Mouse (Mus musculus) embryonic facial prominence, embryonic 10.5 days (tissue): ENCODE measurements at regions not wholly inside any gene's neighbourhood (a gene's known extent, or its start where the extent isn't known, plus 50 kb on each side); places are given as distances from the start of the nearest gene placed in this dataset.
"Not testable (repeated sequence)": the region's sequence is repeated elsewhere in the genome, so short reads cannot be mapped to it uniquely, and the experiment has no call there.

Source experiments
- DNase-seq: peaks from one replicate; pipeline ENCODE4 v3.0.0-alpha.2; 2017; ENCODE audit warnings: low spot score
- H3K27ac ChIP-seq: fragments of 300-500 bp; sonication (generic); replicated peaks from 2 replicates; pipeline ENCODE4 v1.5.1; 2016; ENCODE audit warnings: mild to moderate bottlenecking
- H3K27me3 ChIP-seq: fragments of 300-500 bp; sonication (generic); replicated peaks from 2 replicates; pipeline ENCODE4 v1.6.1; 2016; ENCODE audit warnings: low read depth, mild to moderate bottlenecking; ENCODE audit not compliant: poor library complexity, severe bottlenecking
- H3K36me3 ChIP-seq: fragments of 300-500 bp; sonication (generic); replicated peaks from 2 replicates; pipeline ENCODE4 v1.6.1; 2016; ENCODE audit warnings: mild to moderate bottlenecking, moderate library complexity
- H3K4me1 ChIP-seq: fragments of 300-500 bp; sonication (generic); 2 replicates; pipeline ENCODE4 v1.6.1; 2016
- H3K4me3 ChIP-seq: fragments of 300-500 bp; sonication (generic); 2 replicates; pipeline ENCODE4 v1.5.1; 2016; ENCODE audit warnings: mild to moderate bottlenecking, moderate library complexity
- H3K9me3 ChIP-seq: fragments of 300-500 bp; sonication (generic); 2 replicates; pipeline ENCODE4 v1.6.1; 2016; ENCODE audit warnings: mild to moderate bottlenecking
- WGBS: fragments of 180-500 bp; shearing (Covaris S2); methylation state at CpG from one replicate; pipeline ENCODE4 v1.1.7; 2016; 5-methylcytosine and 5-hydroxymethylcytosine counted together

- no CpG with 5 or more reads among the region's 1 CpGs for WGBS
- not testable (repeated sequence) for H3K27ac ChIP-seq, H3K27me3 ChIP-seq, H3K36me3 ChIP-seq, DNase-seq, H3K9me3 ChIP-seq, H3K4me1 ChIP-seq, H3K4me3 ChIP-seq
These were observed 496.8 kb downstream of the Dad1 start for GRCm38 (mm10) chr14:53757095-53757494.

GRCm38 (mm10) chr14:53750703-53751441 is 503.0 kb downstream of the Dad1 start:
- DNase-seq, result no peak
- H3K27me3 ChIP-seq, result no peaks in the 10 kb centered on the region
- no peaks in the 10 kb centered on the region for H3K4me1 ChIP-seq
- whole genome bisulfite sequencing, result 80% methylated on average over 4 of the region's 4 CpGs
- H3K9me3 ChIP-seq, result no peaks in the 10 kb centered on the region
- no peak overlapping the region for H3K4me3 ChIP-seq
- no peak overlapping the region for H3K27ac ChIP-seq
- no peaks in the 10 kb centered on the region for H3K36me3 ChIP-seq

GRCm38 (mm10) chr14:53743552-53743951 is 510.4 kb downstream of the Dad1 start:
- not testable (repeated sequence) for H3K9me3 ChIP-seq, H3K27me3 ChIP-seq, H3K36me3 ChIP-seq, H3K4me1 ChIP-seq, H3K27ac ChIP-seq, H3K4me3 ChIP-seq, DNase-seq
- WGBS, result 88% methylated on average over 3 of the region's 3 CpGs

- not testable (repeated sequence) for H3K4me1 ChIP-seq, DNase-seq, H3K27ac ChIP-seq, H3K27me3 ChIP-seq, H3K36me3 ChIP-seq, H3K4me3 ChIP-seq, H3K9me3 ChIP-seq
- WGBS, result 80% methylated on average over 2 of the region's 2 CpGs
These were observed 511.0 kb downstream of the Dad1 start for GRCm38 (mm10) chr14:53742864-53743263.

DNA sequence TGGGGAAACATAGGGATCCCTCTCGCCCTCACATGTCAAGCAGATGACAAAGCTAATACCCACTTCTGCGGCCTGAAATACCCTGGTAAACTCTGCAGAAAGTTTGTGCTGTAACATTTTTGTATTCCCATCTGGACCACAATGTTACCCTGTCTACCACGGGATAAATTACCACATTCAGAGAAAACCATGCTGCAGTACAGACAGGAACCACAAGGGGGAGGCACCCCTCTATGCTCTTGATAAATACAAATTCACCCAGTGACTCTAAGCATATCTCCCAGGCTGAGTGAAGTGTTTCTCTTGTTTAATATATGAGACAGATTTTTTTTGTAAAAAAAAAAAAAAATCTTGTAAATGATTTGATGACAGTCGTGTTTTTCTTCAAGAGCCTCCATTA is 512.7 kb downstream of the Dad1 start:
- not testable (repeated sequence) for H3K4me3 ChIP-seq, H3K4me1 ChIP-seq, H3K27me3 ChIP-seq, H3K9me3 ChIP-seq, H3K36me3 ChIP-seq, H3K27ac ChIP-seq
- WGBS, result 46% methylated on average over 4 of the region's 4 CpGs
- peak; percentile 40 for DNase-seq

DNA sequence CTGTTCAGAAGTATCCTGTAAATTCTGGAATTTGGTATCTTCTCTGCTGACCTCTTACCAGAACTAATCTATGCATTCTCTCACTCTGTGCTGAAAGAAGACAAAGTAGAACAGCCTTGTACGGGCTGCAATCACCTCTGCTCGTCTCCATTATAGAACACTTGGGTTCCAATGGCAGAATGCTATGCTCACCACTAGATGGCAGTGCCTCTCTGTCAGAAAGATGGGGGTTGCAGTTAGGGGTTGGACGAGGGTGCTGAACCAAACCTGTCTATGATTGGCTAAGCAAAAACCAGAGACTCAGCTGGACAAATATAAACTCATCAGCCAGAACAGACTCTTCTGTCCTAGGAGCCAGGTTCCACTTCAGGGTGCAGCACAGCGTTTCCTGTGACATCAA is 515.9 kb downstream of the Dad1 start:
- not testable (repeated sequence) for H3K4me3 ChIP-seq, DNase-seq, H3K27me3 ChIP-seq, H3K4me1 ChIP-seq, H3K9me3 ChIP-seq, H3K27ac ChIP-seq, H3K36me3 ChIP-seq
- 43% methylated on average over 4 of the region's 4 CpGs for WGBS

DNA sequence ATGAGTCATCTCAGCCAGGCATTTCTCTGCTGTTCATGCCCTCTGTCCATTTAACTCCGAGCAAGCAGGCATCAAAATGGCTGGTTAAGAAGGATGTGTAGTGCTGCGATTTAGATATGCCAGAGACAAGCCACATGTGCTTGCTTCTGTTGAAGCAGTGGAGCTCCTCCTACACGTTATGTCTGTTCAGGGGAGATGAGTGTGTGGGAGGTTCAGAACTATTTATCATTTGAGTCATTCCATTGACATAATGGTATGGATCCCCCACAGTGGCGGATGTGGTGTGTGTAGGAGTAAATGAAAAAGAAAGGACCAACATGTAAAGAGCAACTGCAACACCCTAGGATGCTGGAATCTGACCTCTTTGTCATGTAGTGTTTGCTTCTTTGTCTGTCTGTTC is 517.6 kb downstream of the Dad1 start:
- not testable (repeated sequence) for H3K4me3 ChIP-seq, H3K27ac ChIP-seq, DNase-seq, H3K4me1 ChIP-seq, H3K27me3 ChIP-seq, H3K36me3 ChIP-seq, H3K9me3 ChIP-seq
- WGBS, result 79% methylated on average over 4 of the region's 4 CpGs

GRCm38 (mm10) chr14:53731600-53731999 is 522.3 kb downstream of the Dad1 start:
- H3K4me1 ChIP-seq, H3K27ac ChIP-seq, H3K36me3 ChIP-seq, H3K9me3 ChIP-seq, H3K4me3 ChIP-seq, H3K27me3 ChIP-seq, DNase-seq: not testable (repeated sequence)
- WGBS, result no CpG with 5 or more reads among the region's 4 CpGs

GRCm38 (mm10) chr14:53729877-53730276 is 524.0 kb downstream of the Dad1 start:
- H3K4me3 ChIP-seq, H3K27me3 ChIP-seq, H3K36me3 ChIP-seq, DNase-seq, H3K27ac ChIP-seq, H3K4me1 ChIP-seq, H3K9me3 ChIP-seq: not testable (repeated sequence)
- 89% methylated on average over 1 of the region's 7 CpGs for WGBS

- WGBS, result 89% methylated on average over 1 of the region's 1 CpGs
- not testable (repeated sequence) for H3K27ac ChIP-seq, H3K36me3 ChIP-seq, H3K9me3 ChIP-seq, H3K4me3 ChIP-seq, H3K4me1 ChIP-seq, H3K27me3 ChIP-seq, DNase-seq
These were observed 524.8 kb downstream of the Dad1 start for GRCm38 (mm10) chr14:53729149-53729548.

GRCm38 (mm10) chr14:53726914-53727313 is 527.0 kb downstream of the Dad1 start:
- H3K9me3 ChIP-seq, H3K4me1 ChIP-seq, H3K36me3 ChIP-seq, DNase-seq, H3K4me3 ChIP-seq, H3K27me3 ChIP-seq, H3K27ac ChIP-seq: not testable (repeated sequence)
- WGBS, result 62% methylated on average over 2 of the region's 4 CpGs

GRCm38 (mm10) chr14:53723611-53724010 is 530.3 kb downstream of the Dad1 start:
- H3K36me3 ChIP-seq, H3K4me1 ChIP-seq, H3K9me3 ChIP-seq, H3K27me3 ChIP-seq, DNase-seq, H3K27ac ChIP-seq, H3K4me3 ChIP-seq: not testable (repeated sequence)

- not testable (repeated sequence) for H3K9me3 ChIP-seq, H3K4me1 ChIP-seq, H3K27ac ChIP-seq, H3K36me3 ChIP-seq, DNase-seq, H3K4me3 ChIP-seq, H3K27me3 ChIP-seq
- WGBS, result 83% methylated on average over 2 of the region's 2 CpGs
These were observed 532.0 kb downstream of the Dad1 start for GRCm38 (mm10) chr14:53721901-53722300.

DNA sequence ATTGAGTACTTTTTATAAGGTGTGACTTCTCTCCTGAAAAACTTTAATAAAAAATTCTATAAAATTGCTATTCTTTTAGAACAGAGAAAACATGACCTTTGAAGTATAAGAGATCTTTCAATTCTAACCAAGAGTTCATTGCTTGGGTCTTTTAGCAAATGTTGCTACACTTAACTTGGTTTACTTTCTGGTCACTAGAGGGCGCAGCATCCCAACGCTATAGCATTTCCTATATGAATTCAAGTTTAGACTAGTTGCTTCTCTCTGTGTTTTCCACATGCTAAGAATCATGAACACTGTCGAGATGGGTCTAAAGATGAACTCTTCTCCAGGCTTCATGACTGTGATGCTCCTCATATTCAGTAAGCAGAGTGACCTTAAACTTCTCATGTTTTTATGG is 544.3 kb downstream of the Dad1 start:
- H3K27me3 ChIP-seq, DNase-seq, H3K4me3 ChIP-seq, H3K27ac ChIP-seq, H3K9me3 ChIP-seq, H3K36me3 ChIP-seq, H3K4me1 ChIP-seq: not testable (repeated sequence)
- WGBS, result 11% methylated on average over 3 of the region's 3 CpGs
